Mouse (Mus musculus) embryonic facial prominence, embryonic 11.5 days (tissue): Measurements from ENCODE around the gene E130114P18Rik. TPM values are rescaled to one million over a fixed set of nuclear protein-coding genes. Genes with fewer than 3 reads are reported as not detected.

Experiments used
- ATAC-seq: fragments of 200-750 bp; cut with Nextera tagmentation; replicated peaks from 2 replicates; pipeline ENCODE4 v1.8.0; 2017; ENCODE audit warnings: low read depth; ENCODE audit not compliant: insufficient number of reproducible peaks, low FRiP score, low TSS enrichment
- DNase-seq: peaks from one replicate; pipeline ENCODE4 v3.0.0-alpha.2; 2015; ENCODE audit warnings: low spot score
- H3K27ac ChIP-seq: fragments of 300-500 bp; sonication (generic); replicated peaks from 2 replicates; pipeline ENCODE4 v1.5.1; 2014; ENCODE audit warnings: mild to moderate bottlenecking, low read depth, low read length, control low read depth
- H3K27me3 ChIP-seq: fragments of 300-500 bp; sonication (generic); 2 replicates; pipeline ENCODE4 v1.6.1; 2014; ENCODE audit warnings: mild to moderate bottlenecking, low read length, moderate library complexity, mixed read lengths; ENCODE audit not compliant: control insufficient read depth, insufficient read depth
- H3K36me3 ChIP-seq: fragments of 300-500 bp; sonication (generic); replicated peaks from 2 replicates; pipeline ENCODE4 v1.6.1; 2014; ENCODE audit warnings: low read depth, mild to moderate bottlenecking, low read length, moderate library complexity, mixed read lengths; ENCODE audit not compliant: control insufficient read depth, insufficient read depth
- H3K4me1 ChIP-seq: fragments of 300-500 bp; sonication (generic); 2 replicates; pipeline ENCODE4 v1.6.1; 2014; ENCODE audit warnings: low read length, mixed read lengths; ENCODE audit not compliant: control insufficient read depth, insufficient read depth
- H3K4me2 ChIP-seq: fragments of 300-500 bp; sonication (generic); 2 replicates; pipeline ENCODE4 v1.6.1; 2014; ENCODE audit warnings: low read depth, mild to moderate bottlenecking, control low read depth, low read length, moderate library complexity
- H3K4me3 ChIP-seq: fragments of 300-500 bp; sonication (generic); 2 replicates; pipeline ENCODE4 v1.5.1; 2014; ENCODE audit warnings: low read depth, low read length, control low read depth
- H3K9ac ChIP-seq: fragments of 300-500 bp; sonication (generic); replicated peaks from 2 replicates; pipeline ENCODE4 v1.6.1; 2014; ENCODE audit warnings: mild to moderate bottlenecking, control low read depth, low read length
- H3K9me3 ChIP-seq: fragments of 300-500 bp; sonication (generic); replicated peaks from 2 replicates; pipeline ENCODE4 v1.6.1; 2016; ENCODE audit warnings: mild to moderate bottlenecking, low read length, inconsistent platforms, mixed read lengths; ENCODE audit not compliant: control insufficient read depth
- WGBS: fragments of 180-500 bp; shearing (Covaris S2); extraction: QIAGEN DNeasy Blood & Tissue Kit; methylation state at CpG from one replicate; pipeline ENCODE4 v1.1.7; 2014; 5-methylcytosine and 5-hydroxymethylcytosine counted together
- polyA plus RNA-seq: library from polyadenylated mRNA; unstranded; fragments of >200 nt; fragmentation: Nextera tagmentation; extraction: Ambion mirVana; gene quantifications from 2 replicates; pipeline ENCODE4 v1.2.1, GENCODE M21; 2014

Gene E130114P18Rik
- polyA plus RNA-seq, 1 experiment from 2014 or later = 9.5 TPM

GRCm38 (mm10) chr4:97690384-97690766 is 87.5 kb downstream of the E130114P18Rik start:
- ATAC-seq (no peak), DNase-seq (no peak)
- H3K9me3 ChIP-seq = no peaks in the 10 kb centered on the region
- 84% methylated on average over 7 of the region's 7 CpGs for WGBS
- H3K4me3 ChIP-seq = no peak overlapping the region
- no peaks in the 10 kb centered on the region for H3K36me3 ChIP-seq
- H3K27me3 ChIP-seq = no peaks in the 10 kb centered on the region
- H3K27ac ChIP-seq = no peak overlapping the region
- H3K4me1 ChIP-seq = no peaks in the 10 kb centered on the region
- no peak overlapping the region for H3K4me2 ChIP-seq
- no peak overlapping the region for H3K9ac ChIP-seq

DNA sequence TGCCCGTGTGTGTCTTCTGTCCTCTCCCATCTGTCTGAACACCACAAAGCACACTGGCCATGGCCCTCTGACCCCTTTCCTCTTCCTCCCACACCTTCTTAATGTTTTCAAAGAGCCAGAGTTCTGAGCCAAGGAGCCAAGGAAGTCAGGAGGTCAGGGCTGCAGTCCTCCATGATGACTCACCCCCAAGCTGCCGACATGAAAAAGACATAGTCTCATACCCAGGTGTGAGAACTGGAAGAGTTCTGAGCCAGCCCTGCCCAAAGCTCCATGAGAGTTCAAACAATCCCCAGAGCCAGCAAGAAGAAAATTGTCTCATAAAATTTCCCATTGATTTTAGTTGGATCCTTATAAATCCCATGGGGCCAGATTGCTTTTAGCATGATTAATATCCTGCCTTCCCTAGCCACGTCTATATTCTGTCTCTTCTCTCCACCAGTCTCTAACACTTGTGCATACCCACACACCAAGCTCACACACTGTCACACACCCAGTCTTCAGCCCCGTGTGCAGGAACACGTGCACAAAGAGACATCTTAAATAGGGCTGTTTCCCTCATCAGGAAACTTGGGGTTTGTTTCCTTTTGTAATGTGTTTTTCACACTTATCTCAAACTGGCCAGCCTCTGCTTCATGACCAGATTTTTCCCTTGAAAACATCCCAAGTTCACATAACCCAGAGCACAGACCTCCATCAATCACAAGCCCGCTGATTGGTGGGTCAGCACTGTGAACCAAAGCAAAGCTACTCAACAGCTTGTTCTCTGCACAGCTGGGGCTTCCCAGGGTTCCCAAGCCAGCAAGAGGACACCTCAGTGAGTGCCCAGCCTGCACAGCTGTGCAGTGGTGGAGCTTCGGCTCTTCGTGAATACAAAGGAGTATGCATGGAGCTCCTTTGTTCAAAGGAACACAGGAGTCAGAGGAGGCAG is 88.2 kb downstream of the E130114P18Rik start:
- no peak overlapping the region for H3K27ac ChIP-seq
- ATAC-seq (no peak), DNase-seq (no peak)
- no peaks in the 10 kb centered on the region for H3K27me3 ChIP-seq
- no peaks in the 10 kb centered on the region for H3K4me1 ChIP-seq
- H3K36me3 ChIP-seq = no peaks in the 10 kb centered on the region
- no peak overlapping the region for H3K4me3 ChIP-seq
- no peak overlapping the region for H3K9ac ChIP-seq
- H3K9me3 ChIP-seq = no peaks in the 10 kb centered on the region
- WGBS = 70% methylated on average over 8 of the region's 8 CpGs
- H3K4me2 ChIP-seq = no peak overlapping the region

DNA sequence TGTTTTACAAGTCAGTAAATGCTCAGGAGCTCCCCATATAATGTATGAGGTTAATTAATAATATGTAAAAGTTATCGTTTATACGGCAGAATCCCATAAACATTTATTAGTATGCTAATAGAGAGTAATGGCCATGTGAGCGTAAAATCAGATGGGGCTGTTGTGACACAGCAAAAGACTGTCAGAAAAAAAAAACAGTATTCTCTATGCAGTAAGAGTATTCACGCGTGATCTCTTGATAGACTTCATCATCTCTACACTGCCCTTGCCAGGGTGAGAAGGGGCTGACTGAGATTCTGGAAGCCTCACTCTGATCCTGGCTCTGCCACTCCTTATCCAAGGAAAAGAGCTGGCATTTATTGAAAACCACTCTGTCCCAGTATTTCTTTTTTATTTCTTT is 91.9 kb downstream of the E130114P18Rik start:
- ATAC-seq = no peak
- H3K9ac ChIP-seq = no peak overlapping the region
- H3K27ac ChIP-seq = no peak overlapping the region
- no peaks in the 10 kb centered on the region for H3K36me3 ChIP-seq
- WGBS = 94% methylated on average over 5 of the region's 5 CpGs
- no peaks in the 10 kb centered on the region for H3K4me1 ChIP-seq
- no peaks in the 10 kb centered on the region for H3K9me3 ChIP-seq
- no peak overlapping the region for H3K4me2 ChIP-seq
- no peak overlapping the region for H3K4me3 ChIP-seq
- no peak for DNase-seq
- H3K27me3 ChIP-seq = no peaks in the 10 kb centered on the region

- H3K9ac ChIP-seq = no peak overlapping the region
- H3K4me1 ChIP-seq = no peaks in the 10 kb centered on the region
- no peak overlapping the region for H3K27ac ChIP-seq
- ATAC-seq (no peak), DNase-seq (no peak)
- no peak overlapping the region for H3K4me3 ChIP-seq
- H3K9me3 ChIP-seq = no peaks in the 10 kb centered on the region
- H3K4me2 ChIP-seq = no peak overlapping the region
- H3K36me3 ChIP-seq = no peaks in the 10 kb centered on the region
- H3K27me3 ChIP-seq = no peaks in the 10 kb centered on the region
- 35% methylated on average over 2 of the region's 2 CpGs for WGBS
These were observed 101.3 kb downstream of the E130114P18Rik start for GRCm38 (mm10) chr4:97676579-97676937.

GRCm38 (mm10) chr4:97675741-97676578 is 101.9 kb downstream of the E130114P18Rik start:
- no peak overlapping the region for H3K4me3 ChIP-seq
- no peak for DNase-seq
- 0 out of 2 replicates have a peak, but pooled peaks have one; percentile 48 for ATAC-seq

DNA sequence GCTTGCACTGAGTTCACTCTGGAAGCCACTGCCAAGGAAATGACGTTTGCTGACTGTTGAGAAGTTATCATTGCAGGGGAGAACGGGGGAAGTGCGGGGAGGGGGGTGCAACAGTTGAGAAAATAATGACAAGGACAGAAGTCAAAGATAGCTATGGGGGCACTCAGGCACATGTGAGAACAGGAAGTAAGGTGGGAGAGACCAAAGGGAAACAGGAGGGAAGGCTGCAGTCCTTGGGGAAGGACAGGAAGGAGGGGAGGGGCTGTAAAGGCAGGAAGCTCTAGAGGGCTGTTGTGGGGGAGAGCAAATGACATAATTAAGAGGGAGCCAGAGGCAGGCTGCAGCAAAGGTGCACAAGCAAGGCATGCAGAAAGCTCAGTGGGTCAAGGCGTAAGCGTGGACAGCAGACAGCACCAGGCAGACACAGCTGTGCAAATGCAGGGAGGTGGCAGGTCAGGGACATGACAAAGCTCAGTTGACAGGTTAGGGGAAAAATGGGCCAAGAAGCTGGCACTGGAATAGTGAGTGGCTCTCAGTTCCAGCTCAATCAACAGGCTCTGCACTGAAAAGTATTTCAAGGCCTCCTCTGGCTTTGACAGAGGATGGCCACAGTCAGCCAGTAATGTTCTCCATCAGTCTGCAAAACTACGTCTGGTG is 103.9 kb downstream of the E130114P18Rik start:
- H3K4me3 ChIP-seq = no peak overlapping the region
- no peak overlapping the region for H3K4me2 ChIP-seq
- no peak for ATAC-seq
- H3K9me3 ChIP-seq = no peaks in the 10 kb centered on the region
- H3K27ac ChIP-seq = no peak overlapping the region
- H3K9ac ChIP-seq = no peak overlapping the region
- H3K27me3 ChIP-seq = no peaks in the 10 kb centered on the region
- no peaks in the 10 kb centered on the region for H3K36me3 ChIP-seq
- 56% methylated on average over 6 of the region's 6 CpGs for WGBS
- no peaks in the 10 kb centered on the region for H3K4me1 ChIP-seq
- no peak for DNase-seq

More at GRCm38 (mm10) chr4:97675741-97676578, 101.9 kb downstream of the E130114P18Rik start:
- Histone ChIP-seq H3K27me3 (no peaks in the 10 kb centered on the region), H3K36me3 (no peaks in the 10 kb centered on the region), H3K4me1 (no peaks in the 10 kb centered on the region), H3K27ac (no peak overlapping the region), H3K4me2 (no peak overlapping the region), H3K9ac (no peak overlapping the region), H3K9me3 (no peaks in the 10 kb centered on the region)
- WGBS = 52% methylated on average over 16 of the region's 16 CpGs

DNA sequence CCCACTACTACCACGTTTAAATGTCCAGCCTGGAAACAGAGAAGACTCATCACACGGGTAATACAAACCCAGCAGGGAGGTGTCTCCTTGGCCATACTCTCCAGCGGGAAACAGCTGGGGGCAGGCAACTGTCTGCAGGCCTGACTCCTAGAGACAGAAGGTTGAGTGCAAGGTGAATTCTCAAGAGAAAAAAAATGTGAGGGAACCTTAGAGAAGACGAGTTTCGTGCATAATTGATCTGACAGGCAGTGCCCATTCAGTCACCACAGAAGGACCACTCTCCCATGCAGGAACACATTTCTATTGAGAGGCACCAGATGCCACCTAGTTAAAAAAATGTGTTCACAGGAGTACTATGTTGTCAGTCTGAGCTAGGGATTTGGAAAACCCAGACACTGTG is 105.4 kb downstream of the E130114P18Rik start:
- H3K9ac ChIP-seq = no peak overlapping the region
- ATAC-seq = no peak
- no peak overlapping the region for H3K27ac ChIP-seq
- no peaks in the 10 kb centered on the region for H3K4me1 ChIP-seq
- DNase-seq = no peak
- no peaks in the 10 kb centered on the region for H3K36me3 ChIP-seq
- no peaks in the 10 kb centered on the region for H3K27me3 ChIP-seq
- H3K4me3 ChIP-seq = no peak overlapping the region
- WGBS = 57% methylated on average over 5 of the region's 5 CpGs
- H3K9me3 ChIP-seq = no peaks in the 10 kb centered on the region
- H3K4me2 ChIP-seq = no peak overlapping the region
